Mouse (Mus musculus): ENCODE measurements at regions not wholly inside any gene's neighbourhood (a gene's known extent, or its start where the extent isn't known, plus 50 kb on each side); places are given as distances from the start of the nearest gene placed in this dataset.

- in situ Hi-C loops (cut with MboI): no loop called here
These were observed 313.1 kb downstream of the Mtx2 start for GRCm38 (mm10) chr2:75138746-75139060.

- in situ Hi-C loops (cut with MboI): no loop called here
These were observed 313.9 kb downstream of the Mtx2 start for GRCm38 (mm10) chr2:75139544-75139943.

GRCm38 (mm10) chr2:75142675-75143074, 317.1 kb downstream of the Mtx2 start:
- in situ Hi-C loops (cut with MboI): no loop called here

GRCm38 (mm10) chr2:75144861-75145260, 319.3 kb downstream of the Mtx2 start:
- in situ Hi-C loops (cut with MboI): no loop called here

- in situ Hi-C loops (cut with MboI): no loop called here
These were observed 320.7 kb downstream of the Mtx2 start for GRCm38 (mm10) chr2:75146256-75146655.

- in situ Hi-C loops (cut with MboI): no loop called here
These were observed 321.8 kb downstream of the Mtx2 start for GRCm38 (mm10) chr2:75147399-75147798.

- in situ Hi-C loops (cut with MboI): no loop called here
These were observed 322.4 kb downstream of the Mtx2 start for GRCm38 (mm10) chr2:75147967-75148366.

- in situ Hi-C loops (cut with MboI): no loop called here
These were observed 323.4 kb downstream of the Mtx2 start for GRCm38 (mm10) chr2:75149036-75149435.

GRCm38 (mm10) chr2:75149562-75149961, 324.0 kb downstream of the Mtx2 start:
- in situ Hi-C loops (cut with MboI): no loop called here

GRCm38 (mm10) chr2:75150986-75151385, 325.4 kb downstream of the Mtx2 start:
- in situ Hi-C loops (cut with MboI): no loop called here

- in situ Hi-C loops (cut with MboI): no loop called here
These were observed 325.9 kb downstream of the Mtx2 start for GRCm38 (mm10) chr2:75151519-75151918.

- in situ Hi-C loops (cut with MboI): no loop called here
These were observed 326.9 kb downstream of the Mtx2 start for GRCm38 (mm10) chr2:75152477-75152990.

- in situ Hi-C loops (cut with MboI): no loop called here
These were observed 328.8 kb downstream of the Mtx2 start for GRCm38 (mm10) chr2:75154448-75154847.

- in situ Hi-C loops (cut with MboI): no loop called here
These were observed 333.0 kb downstream of the Mtx2 start for GRCm38 (mm10) chr2:75158581-75158980.

- in situ Hi-C loops (cut with MboI): no loop called here
These were observed 335.5 kb downstream of the Mtx2 start for GRCm38 (mm10) chr2:75161075-75161474.

- in situ Hi-C loops (cut with MboI): no loop called here
These were observed 339.4 kb downstream of the Mtx2 start for GRCm38 (mm10) chr2:75164987-75165386.

GRCm38 (mm10) chr2:75176267-75176666, 350.7 kb downstream of the Mtx2 start:
- in situ Hi-C loops (cut with MboI): no loop called here

GRCm38 (mm10) chr2:75183293-75183692, 357.7 kb downstream of the Mtx2 start:
- in situ Hi-C loops (cut with MboI): no loop called here

- in situ Hi-C loops (cut with MboI): no loop called here
These were observed 377.1 kb downstream of the Mtx2 start for GRCm38 (mm10) chr2:75202587-75203220.

GRCm38 (mm10) chr2:75208821-75209758, 383.5 kb downstream of the Mtx2 start:
- in situ Hi-C loops (cut with MboI): no loop called here

GRCm38 (mm10) chr2:75209790-75210583, 384.4 kb downstream of the Mtx2 start:
- in situ Hi-C loops (cut with MboI): no loop called here

GRCm38 (mm10) chr2:75216931-75217330, 391.3 kb downstream of the Mtx2 start:
- in situ Hi-C loops (cut with MboI): no loop called here

Measured in mature B cell (primary cell).